Mouse (Mus musculus): ENCODE measurements around the gene Aym1.

DNA sequence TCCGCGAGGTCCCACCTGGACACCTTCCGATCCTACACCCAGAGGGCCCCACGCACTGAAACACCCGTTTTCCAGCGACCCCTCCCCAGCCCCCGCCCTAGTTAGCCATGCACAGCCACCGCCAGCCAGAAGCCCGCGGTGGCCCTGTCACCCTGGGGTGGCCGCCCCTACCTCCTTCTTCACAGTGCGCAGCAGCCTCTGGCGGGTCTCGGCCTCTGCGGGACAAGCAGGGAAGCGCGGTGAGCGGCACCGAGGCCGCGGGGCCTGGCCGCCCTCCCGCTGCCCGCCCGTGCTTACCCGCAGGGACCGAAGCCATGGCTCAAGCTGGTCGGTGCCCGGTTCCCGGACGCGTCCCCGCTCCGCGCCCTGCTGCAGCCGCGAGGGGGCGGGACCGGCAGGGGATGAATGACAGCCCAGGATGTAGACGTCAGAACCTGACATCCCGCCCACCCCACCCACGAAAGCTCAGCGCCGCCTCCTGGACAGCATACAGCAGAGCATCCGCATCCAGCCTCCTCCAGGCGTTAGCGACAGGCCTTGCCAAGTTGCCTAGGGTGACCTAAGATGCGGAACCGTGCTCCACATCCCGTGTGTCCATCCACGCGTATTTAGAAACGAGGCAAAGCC, 46.6 kb upstream of the Aym1 start, which contains the start of gene Sgsm1:
- TF ChIP-seq CTCF (IDR thresholded peaks at IDR 0.05; ENCODE audit: insufficient read depth, low read depth, low read length), result 0 out of 2 replicates have a peak, but pooled peaks have one; percentile 12
- peak; percentile 76 for TF ChIP-seq POLR2A (IDR thresholded peaks at IDR 0.05; ENCODE audit: insufficient read depth, low read depth, low read length)

Data from olfactory bulb, adult 2 months (tissue).